Mouse (Mus musculus) midbrain, embryonic 14.5 days (tissue): ENCODE measurements at regions not wholly inside any gene's neighbourhood (a gene's known extent, or its start where the extent isn't known, plus 50 kb on each side); places are given as distances from the start of the nearest gene placed in this dataset.

Experiments used
- ATAC-seq: fragments of 200-750 bp; cut with Nextera tagmentation; 2 replicates; pipeline ENCODE4 v1.8.0; 2017; ENCODE audit warnings: moderate number of reproducible peaks, moderate library complexity; ENCODE audit not compliant: low FRiP score, low TSS enrichment
- DNase-seq: peaks from one replicate; pipeline ENCODE4 v3.0.0-alpha.2; 2015
- H3K27ac ChIP-seq: fragments of 300-500 bp; sonication (generic); replicated peaks from 2 replicates; pipeline ENCODE4 v1.5.1; 2014; ENCODE audit warnings: mild to moderate bottlenecking, low read depth, low read length, moderate library complexity
- H3K27me3 ChIP-seq: fragments of 300-500 bp; sonication (generic); 2 replicates; pipeline ENCODE4 v1.6.1; 2014; ENCODE audit warnings: low read length, control low read depth, mixed read lengths; ENCODE audit not compliant: control insufficient read depth, insufficient read depth
- H3K36me3 ChIP-seq: fragments of 300-500 bp; sonication (generic); 2 replicates; pipeline ENCODE4 v1.6.1; 2014; ENCODE audit warnings: low read length, control low read depth; ENCODE audit not compliant: control insufficient read depth, insufficient read depth
- H3K4me1 ChIP-seq: fragments of 300-500 bp; sonication (generic); 2 replicates; pipeline ENCODE4 v1.6.1; 2014; ENCODE audit warnings: mild to moderate bottlenecking, antibody characterized with exemption, low read length, control low read depth; ENCODE audit not compliant: control insufficient read depth, insufficient read depth
- H3K4me2 ChIP-seq: fragments of 300-500 bp; sonication (generic); 2 replicates; pipeline ENCODE4 v1.6.1; 2014; ENCODE audit warnings: mild to moderate bottlenecking, low read length, moderate library complexity
- H3K4me3 ChIP-seq: fragments of 300-500 bp; sonication (generic); replicated peaks from 2 replicates; pipeline ENCODE4 v1.5.1; 2014; ENCODE audit warnings: low read depth, low read length
- H3K9ac ChIP-seq: fragments of 300-500 bp; sonication (generic); replicated peaks from 2 replicates; pipeline ENCODE4 v1.6.1; 2014; ENCODE audit warnings: mild to moderate bottlenecking, low read length, moderate library complexity
- H3K9me3 ChIP-seq: fragments of 300-500 bp; sonication (generic); 2 replicates; pipeline ENCODE4 v1.6.1; 2016; ENCODE audit warnings: low read length, control low read depth, mixed read lengths; ENCODE audit not compliant: control insufficient read depth
- WGBS: fragments of 180-500 bp; shearing (Covaris S2); extraction: QIAGEN DNeasy Blood & Tissue Kit; methylation state at CpG from one replicate; pipeline ENCODE4 v1.1.7; 2014; 5-methylcytosine and 5-hydroxymethylcytosine counted together

- no peaks in the 10 kb centered on the region for H3K9me3 ChIP-seq
- H3K9ac ChIP-seq = no peak overlapping the region
- 0 out of 2 replicates have a peak, but pooled peaks cover 4% of the 10 kb centered on the region for H3K4me1 ChIP-seq
- no peak for ATAC-seq
- no peak for DNase-seq
- no peak overlapping the region for H3K4me3 ChIP-seq
- no peak overlapping the region for H3K4me2 ChIP-seq
- WGBS = 80% methylated on average over 1 of the region's 1 CpGs
- H3K27ac ChIP-seq = no peak overlapping the region
- no peaks in the 10 kb centered on the region for H3K36me3 ChIP-seq
- H3K27me3 ChIP-seq = no peaks in the 10 kb centered on the region
These were observed 215.3 kb upstream of the Tet2 start for GRCm38 (mm10) chr3:133760221-133760620.

DNA sequence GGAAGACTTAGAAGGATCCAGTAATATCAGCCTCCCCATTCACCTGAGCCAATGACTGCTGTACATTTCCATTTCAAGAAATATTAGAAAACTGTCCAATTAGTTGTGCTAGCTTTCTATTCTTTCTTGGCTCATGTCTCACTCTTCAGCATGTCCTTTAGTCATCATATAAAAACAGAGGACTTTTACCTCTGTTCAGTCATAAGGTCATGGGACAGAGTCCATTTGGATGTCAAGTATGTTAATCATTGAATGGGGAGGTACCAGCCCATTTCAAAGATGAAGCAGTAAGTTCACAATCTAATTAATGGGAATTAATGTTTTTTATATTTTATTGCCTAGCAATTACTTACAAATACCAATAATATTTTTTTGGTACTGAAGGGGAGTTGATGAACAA lies 218.8 kb upstream of the Tet2 start:
- Histone ChIP-seq H3K4me1 (no peaks in the 10 kb centered on the region), H3K9ac (no peak overlapping the region), H3K27ac (no peak overlapping the region), H3K4me2 (no peak overlapping the region), H3K27me3 (no peaks in the 10 kb centered on the region), H3K4me3 (no peak overlapping the region), H3K9me3 (no peaks in the 10 kb centered on the region), H3K36me3 (no peaks in the 10 kb centered on the region)
- no peak for ATAC-seq
- no peak for DNase-seq

- no peak overlapping the region for H3K4me2 ChIP-seq
- ATAC-seq (no peak), DNase-seq (no peak)
- no peak overlapping the region for H3K9ac ChIP-seq
- no peaks in the 10 kb centered on the region for H3K4me1 ChIP-seq
- no peaks in the 10 kb centered on the region for H3K36me3 ChIP-seq
- H3K4me3 ChIP-seq = no peak overlapping the region
- WGBS = 89% methylated on average over 2 of the region's 2 CpGs
- no peak overlapping the region for H3K27ac ChIP-seq
- no peaks in the 10 kb centered on the region for H3K9me3 ChIP-seq
- no peaks in the 10 kb centered on the region for H3K27me3 ChIP-seq
These were observed 228.6 kb upstream of the Tet2 start for GRCm38 (mm10) chr3:133773490-133773889.

GRCm38 (mm10) chr3:133774229-133774628 lies 229.3 kb upstream of the Tet2 start:
- 81% methylated on average over 3 of the region's 3 CpGs for WGBS
- no peak for ATAC-seq

DNA sequence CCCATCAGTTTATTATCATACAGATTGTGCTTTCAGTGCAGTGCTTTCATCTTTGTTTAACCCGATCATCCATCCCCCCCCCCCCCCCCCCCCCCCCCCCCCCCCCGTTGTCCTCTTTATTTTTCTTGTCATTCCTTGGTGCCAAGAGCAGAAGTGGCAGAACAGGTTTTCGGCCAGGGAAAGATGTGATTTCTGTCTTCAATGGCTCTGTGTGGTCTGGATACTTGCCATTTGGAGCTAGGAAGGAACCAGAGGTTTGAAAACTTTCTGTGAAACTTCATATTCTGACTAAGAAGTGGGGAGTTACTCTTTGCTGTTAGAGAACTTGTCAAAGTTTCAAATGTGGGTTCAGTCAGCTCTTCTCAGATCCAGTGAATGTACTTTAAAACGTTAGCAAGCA lies 231.1 kb upstream of the Tet2 start:
- no peak overlapping the region for H3K9ac ChIP-seq
- ATAC-seq = no peak
- H3K36me3 ChIP-seq = no peaks in the 10 kb centered on the region
- no peak overlapping the region for H3K4me2 ChIP-seq
- H3K4me1 ChIP-seq = no peaks in the 10 kb centered on the region
- 38% methylated on average over 4 of the region's 4 CpGs for WGBS
- no peaks in the 10 kb centered on the region for H3K9me3 ChIP-seq
- no peak for DNase-seq
- no peak overlapping the region for H3K4me3 ChIP-seq
- no peaks in the 10 kb centered on the region for H3K27me3 ChIP-seq
- H3K27ac ChIP-seq = no peak overlapping the region

More at GRCm38 (mm10) chr3:133774229-133774628, 229.3 kb upstream of the Tet2 start:
- H3K27me3 ChIP-seq = no peaks in the 10 kb centered on the region
- no peak overlapping the region for H3K9ac ChIP-seq
- no peak overlapping the region for H3K4me2 ChIP-seq
- H3K36me3 ChIP-seq = no peaks in the 10 kb centered on the region
- no peak overlapping the region for H3K4me3 ChIP-seq
- H3K9me3 ChIP-seq = no peaks in the 10 kb centered on the region
- H3K4me1 ChIP-seq = no peaks in the 10 kb centered on the region
- DNase-seq = no peak
- no peak overlapping the region for H3K27ac ChIP-seq

GRCm38 (mm10) chr3:133779161-133779789 lies 234.3 kb upstream of the Tet2 start:
- no peak overlapping the region for H3K4me3 ChIP-seq
- no peak overlapping the region for H3K4me2 ChIP-seq
- no peak overlapping the region for H3K9ac ChIP-seq
- no peaks in the 10 kb centered on the region for H3K27me3 ChIP-seq
- 73% methylated on average over 2 of the region's 2 CpGs for WGBS
- H3K4me1 ChIP-seq = no peaks in the 10 kb centered on the region
- ATAC-seq (no peak), DNase-seq (no peak)
- H3K36me3 ChIP-seq = no peaks in the 10 kb centered on the region
- H3K9me3 ChIP-seq = no peaks in the 10 kb centered on the region
- no peak overlapping the region for H3K27ac ChIP-seq

GRCm38 (mm10) chr3:133783060-133783459 lies 238.1 kb upstream of the Tet2 start:
- ATAC-seq = no peak
- Histone ChIP-seq H3K27me3 (no peaks in the 10 kb centered on the region), H3K9me3 (no peaks in the 10 kb centered on the region), H3K4me3 (no peak overlapping the region), H3K4me1 (no peaks in the 10 kb centered on the region), H3K36me3 (no peaks in the 10 kb centered on the region), H3K9ac (no peak overlapping the region), H3K4me2 (no peak overlapping the region), H3K27ac (no peak overlapping the region)
- no peak for DNase-seq
- 82% methylated on average over 1 of the region's 1 CpGs for whole genome bisulfite sequencing

- DNase-seq (no peak), ATAC-seq (no peak)
- H3K4me1 ChIP-seq = no peaks in the 10 kb centered on the region
- H3K9me3 ChIP-seq = no peaks in the 10 kb centered on the region
- no peak overlapping the region for H3K4me2 ChIP-seq
- 91% methylated on average over 2 of the region's 2 CpGs for WGBS
- no peak overlapping the region for H3K27ac ChIP-seq
- no peak overlapping the region for H3K9ac ChIP-seq
- H3K4me3 ChIP-seq = no peak overlapping the region
- H3K27me3 ChIP-seq = no peaks in the 10 kb centered on the region
- no peaks in the 10 kb centered on the region for H3K36me3 ChIP-seq
These were observed 246.4 kb upstream of the Tet2 start for GRCm38 (mm10) chr3:133791361-133791760.

GRCm38 (mm10) chr3:133809007-133809552 lies 264.1 kb upstream of the Tet2 start:
- H3K4me1 ChIP-seq = no peaks in the 10 kb centered on the region
- ATAC-seq (no peak), DNase-seq (no peak)
- H3K9me3 ChIP-seq = no peaks in the 10 kb centered on the region
- H3K4me2 ChIP-seq = no peak overlapping the region
- no peak overlapping the region for H3K4me3 ChIP-seq
- H3K9ac ChIP-seq = no peak overlapping the region
- no peaks in the 10 kb centered on the region for H3K27me3 ChIP-seq
- no peaks in the 10 kb centered on the region for H3K36me3 ChIP-seq
- 88% methylated on average over 1 of the region's 1 CpGs for WGBS
- H3K27ac ChIP-seq = no peak overlapping the region
